Mouse (Mus musculus) mesoderm, embryonic 11.5 days (tissue): ENCODE measurements around the gene Fam84b.
A peak's percentile ranks its signal among the peaks of the same experiment; 100 is the strongest.

Experiments used
- DNase-seq: peaks from one replicate; pipeline ENCODE4 v3.0.0-alpha.2; 2012; ENCODE audit warnings: low read depth, low spot score

Gene Fam84b

DNA sequence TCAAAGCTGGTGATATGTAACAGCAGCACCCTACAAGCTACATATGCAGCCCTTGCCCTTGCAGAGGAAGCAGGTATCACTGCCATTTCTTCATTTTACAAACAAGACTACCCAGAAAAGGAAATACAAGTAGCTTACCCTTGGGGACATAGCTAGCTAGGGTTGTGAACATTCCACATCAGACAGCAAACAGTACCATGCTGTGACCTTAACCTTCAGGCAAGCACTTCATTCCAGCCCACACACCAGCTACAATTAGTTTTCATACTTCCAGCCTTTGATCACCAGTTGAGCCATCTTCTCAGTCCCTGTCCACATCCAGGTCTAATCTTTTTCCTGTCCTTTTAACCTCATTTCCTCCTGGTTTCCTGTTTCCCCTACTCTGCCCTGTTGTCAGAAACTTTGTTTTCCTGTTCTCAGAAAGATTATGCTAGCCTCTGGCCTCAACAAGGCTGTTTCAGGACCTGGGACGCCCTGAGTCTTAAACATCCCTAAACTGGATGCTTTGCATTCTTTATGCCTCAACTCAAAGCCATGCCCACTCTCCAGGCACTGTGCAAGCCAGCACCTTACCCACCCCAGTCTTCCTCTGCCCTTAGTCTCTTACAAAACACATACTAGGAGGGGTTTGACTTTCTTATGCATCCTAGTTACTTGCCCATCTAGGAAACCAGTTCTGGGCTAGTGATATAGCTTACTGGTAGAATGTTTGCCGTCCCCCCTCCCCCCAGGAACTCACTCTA is 19.9 kb downstream of the Fam84b start:
- DNase-seq, result no peak

DNA sequence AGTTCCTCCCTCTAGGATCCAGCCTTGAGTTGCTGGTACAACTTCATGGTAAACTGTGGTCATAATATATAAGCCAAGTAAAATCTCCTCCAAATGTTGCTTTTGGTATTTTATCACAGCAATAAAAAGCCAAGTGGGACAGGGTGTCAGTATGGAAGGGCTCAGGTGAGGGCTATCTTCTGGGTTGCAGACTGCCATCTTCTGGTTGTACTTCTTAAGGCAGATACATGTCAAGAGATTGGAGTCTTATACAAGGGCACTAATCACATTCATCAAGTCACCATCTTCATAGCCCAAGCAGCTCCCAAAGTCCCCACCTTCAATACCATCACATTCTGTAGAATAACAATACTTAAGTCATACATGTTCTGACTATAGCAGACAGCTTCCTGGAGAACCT is 21.0 kb downstream of the Fam84b start:
- no peak for DNase-seq

GRCm38 (mm10) chr15:60826226-60826625 is 27.4 kb downstream of the Fam84b start:
- DNase-seq, result no peak

GRCm38 (mm10) chr15:60824751-60825227 is 28.8 kb downstream of the Fam84b start:
- DNase-seq, result peak; percentile 86

DNA sequence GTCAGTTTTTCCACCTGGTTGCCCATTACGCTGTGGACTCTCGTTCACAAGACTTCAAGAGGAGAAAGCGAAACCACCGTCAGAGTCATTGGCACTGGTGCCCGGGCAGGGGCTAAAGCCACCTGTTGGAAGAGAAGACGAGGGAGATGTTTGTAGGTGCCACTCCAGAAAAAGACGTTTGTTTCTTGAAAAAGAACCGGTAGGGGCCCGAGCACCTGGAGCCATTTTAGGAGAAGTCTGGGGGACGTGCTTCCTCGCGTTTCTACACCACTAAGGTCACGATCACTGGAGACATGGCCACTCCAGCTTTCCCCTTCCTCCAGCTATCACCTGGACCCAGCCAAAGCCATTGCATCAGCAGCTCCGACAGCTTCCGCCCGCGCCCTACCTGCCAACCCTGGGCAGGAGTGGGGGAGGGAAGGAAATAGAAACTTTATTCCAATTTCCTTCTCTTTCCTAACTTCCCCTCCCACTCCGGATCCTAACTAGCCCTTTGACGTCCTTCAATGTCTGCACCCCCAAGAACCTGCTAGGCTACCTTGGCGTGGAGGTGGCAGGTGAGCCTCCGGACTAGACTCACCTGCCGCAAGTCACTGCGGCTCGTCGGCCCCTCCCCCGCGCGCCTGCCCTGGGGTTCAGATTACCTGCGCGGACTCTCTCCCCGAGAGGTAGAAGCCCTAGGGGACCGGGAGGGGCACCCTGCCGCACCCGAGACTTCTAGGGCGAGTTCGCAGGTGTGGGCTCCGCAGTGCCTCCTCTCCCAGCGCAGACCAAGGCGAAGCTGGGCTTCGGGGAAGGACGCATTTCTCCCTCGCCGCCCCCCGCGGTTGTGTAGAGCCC is 29.5 kb downstream of the Fam84b start:
- no peak for DNase-seq

GRCm38 (mm10) chr15:60823620-60823869 is 30.0 kb downstream of the Fam84b start:
- no peak for DNase-seq

GRCm38 (mm10) chr15:60822803-60823619 is 30.6 kb downstream of the Fam84b start:
- DNase-seq, result peak; percentile 85

DNA sequence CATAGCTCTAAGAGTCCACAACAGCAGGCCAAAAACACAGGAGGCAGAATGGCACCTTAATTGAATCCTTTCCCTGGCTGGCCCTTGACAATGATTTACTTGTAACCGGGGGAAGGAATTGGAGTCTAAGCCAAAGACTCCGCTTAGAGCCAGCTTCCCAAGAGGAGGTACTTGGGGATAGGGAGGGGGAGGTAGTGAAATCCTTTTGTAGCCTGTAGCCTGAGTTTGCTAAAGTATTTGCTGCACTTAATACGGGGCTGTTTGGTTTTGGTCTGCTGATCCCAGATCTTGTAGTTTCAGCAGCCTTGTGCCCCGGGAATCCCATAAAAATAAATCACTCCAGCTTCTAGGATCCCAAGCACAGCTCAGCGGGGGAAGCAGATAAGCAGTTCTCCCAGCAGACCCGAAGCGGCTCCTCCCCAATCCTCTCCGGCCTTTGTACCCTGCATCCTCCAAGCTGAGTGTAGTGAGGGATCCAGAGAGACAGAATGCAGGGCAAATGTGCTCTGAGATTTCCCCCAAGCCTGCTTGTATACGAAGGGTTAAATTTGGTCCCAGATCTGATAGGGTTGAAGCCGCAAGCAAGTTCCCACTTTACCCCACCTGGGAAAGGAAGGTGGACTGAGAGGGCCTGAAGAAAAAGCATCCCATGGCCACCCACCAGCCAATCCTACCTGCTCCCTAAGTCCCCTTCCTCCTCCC is 31.3 kb downstream of the Fam84b start:
- peak; percentile 65 for DNase-seq

DNA sequence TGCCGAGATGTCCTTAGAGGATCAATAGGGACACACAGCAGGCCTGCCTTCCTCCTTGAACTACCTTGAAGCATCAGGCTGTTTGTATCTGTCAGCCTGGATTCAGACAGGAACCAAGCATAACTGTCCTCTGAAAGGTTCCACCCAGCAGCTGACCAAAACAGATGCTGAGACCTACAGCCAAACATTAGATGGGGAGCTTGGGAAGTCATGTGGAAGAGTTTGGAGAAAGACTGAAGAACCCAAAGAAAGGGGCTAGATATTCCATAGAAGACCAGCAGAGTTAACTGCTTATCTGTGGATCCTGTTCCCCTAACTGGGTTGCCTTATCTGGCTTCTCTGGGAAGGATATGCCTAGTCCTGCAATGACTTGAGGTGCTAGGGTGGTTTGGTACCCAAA is 35.1 kb downstream of the Fam84b start:
- no peak for DNase-seq

DNA sequence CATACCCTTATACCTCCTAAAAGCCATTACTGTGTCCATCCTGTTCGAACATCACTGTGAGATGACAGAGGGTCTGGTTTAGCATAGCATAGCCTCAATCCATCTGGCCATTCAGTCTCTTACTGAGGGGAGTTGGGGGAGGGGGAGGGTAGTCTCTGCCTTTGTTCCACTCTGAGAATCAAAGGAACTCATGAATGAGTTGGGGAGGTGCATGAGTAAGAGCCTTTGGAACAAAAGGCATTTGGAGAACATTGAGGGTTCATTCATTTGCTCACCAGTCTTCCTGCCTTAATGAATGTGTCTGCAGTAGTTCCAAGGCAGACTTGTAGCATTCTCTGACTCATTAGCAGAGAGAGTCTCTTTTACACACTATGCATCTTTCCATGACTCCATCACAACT is 37.1 kb downstream of the Fam84b start:
- peak; percentile 30 for DNase-seq

DNA sequence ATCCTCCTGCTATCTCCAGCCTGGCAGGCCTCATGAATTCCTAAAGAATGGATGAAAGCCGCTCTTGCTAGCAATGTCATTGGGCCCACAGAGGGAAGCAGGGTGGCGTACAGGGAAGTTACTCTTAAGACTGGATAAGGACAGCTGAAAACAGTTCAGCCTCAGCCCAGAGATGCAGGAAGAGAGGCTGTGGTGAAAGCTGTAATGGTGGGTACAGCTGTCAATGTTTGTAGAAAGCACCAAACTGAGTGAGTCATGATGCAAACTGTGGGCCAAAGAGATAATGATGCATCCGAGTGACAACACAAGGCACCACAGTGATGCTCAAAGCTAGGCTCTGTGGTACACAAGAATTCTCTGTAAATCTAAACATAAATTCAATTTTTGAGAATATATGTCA is 39.0 kb downstream of the Fam84b start:
- DNase-seq, result no peak

GRCm38 (mm10) chr15:60793041-60793673 is 60.4 kb downstream of the Fam84b start:
- no peak for DNase-seq

GRCm38 (mm10) chr15:60789084-60789483 is 64.5 kb downstream of the Fam84b start:
- DNase-seq, result no peak

DNA sequence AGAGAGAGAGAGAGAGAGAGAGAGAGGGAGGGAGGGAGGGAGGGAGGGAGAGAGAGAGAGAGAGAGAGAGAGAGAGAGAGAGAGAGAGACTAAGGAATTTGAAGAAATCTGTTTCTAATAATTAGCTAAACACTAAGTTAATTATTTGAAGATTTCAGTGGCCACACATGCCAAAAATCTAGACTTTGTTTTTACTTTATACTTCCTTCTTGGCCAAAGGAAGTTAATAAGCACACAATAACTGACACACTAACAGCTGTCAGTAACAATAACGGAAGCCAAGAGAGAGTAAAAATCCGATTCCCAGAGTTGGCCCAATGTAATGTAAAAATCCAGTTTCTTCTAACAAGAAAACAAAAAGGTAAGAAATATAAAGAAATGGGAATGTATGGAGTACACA is 69.8 kb downstream of the Fam84b start:
- no peak for DNase-seq

- DNase-seq, result no peak
These were observed 74.0 kb downstream of the Fam84b start for GRCm38 (mm10) chr15:60779531-60779973.

- DNase-seq, result no peak
These were observed 74.5 kb downstream of the Fam84b start for GRCm38 (mm10) chr15:60779063-60779462.
